Mouse (Mus musculus): ENCODE measurements at regions not wholly inside any gene's neighbourhood (a gene's known extent, or its start where the extent isn't known, plus 50 kb on each side); places are given as distances from the start of the nearest gene placed in this dataset.

DNA sequence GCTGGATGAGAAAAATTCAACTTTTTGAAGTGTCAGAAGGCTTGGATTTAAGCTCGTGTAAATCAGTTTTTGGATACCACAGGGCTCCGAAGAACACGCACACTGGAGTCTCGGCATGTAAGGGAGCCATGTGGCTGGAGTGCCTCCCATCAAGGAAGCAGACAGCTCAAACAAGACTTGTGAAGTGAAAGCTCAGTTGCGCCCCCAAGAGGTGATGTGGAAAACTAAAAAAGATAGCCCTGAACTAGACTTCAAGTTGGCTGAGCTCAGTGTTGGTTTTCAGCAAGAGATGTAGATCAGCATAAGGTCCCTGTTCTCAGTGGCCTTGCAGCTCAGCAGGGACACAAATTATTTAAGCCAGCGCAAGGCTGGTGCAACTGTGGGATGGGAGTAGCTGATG lies 113.7 kb upstream of the Fam204a start:
- TF ChIP-seq CTCF (IDR thresholded peaks at IDR 0.05; ENCODE audit: control insufficient read depth, insufficient read depth, insufficient replicate concordance, low read depth, low read length), result no peak
- no peak for TF ChIP-seq POLR2A (IDR thresholded peaks at IDR 0.05; ENCODE audit: control insufficient read depth, low read depth, low read length)

All from testis, adult 2 months (tissue).